Mouse (Mus musculus): ENCODE results near the gene Mcam.
"Not testable (repeated sequence)": the region's sequence is repeated elsewhere in the genome, so short reads cannot be mapped to it uniquely, and the experiment has no call there.

Gene Mcam

GRCm38 (mm10) chr9:44109360-44110095 lies 24.7 kb upstream of the Mcam start:
- peak; percentile 73 for DNase-seq (ENCODE audit: low spot score)

- DNase-seq (ENCODE audit: low spot score) = not testable (repeated sequence)
Observed at GRCm38 (mm10) chr9:44111909-44112308, 22.4 kb upstream of the Mcam start.

GRCm38 (mm10) chr9:44113105-44113789 lies 21.0 kb upstream of the Mcam start, which contains the start of the genes Gm49380 and Rnf26:
Gm49380 (minus strand) TSS chr9:44113500.
Rnf26 (minus strand) TSS chr9:44113517.
- DNase-seq (ENCODE audit: low spot score) = peak; percentile 88

GRCm38 (mm10) chr9:44114453-44114852 lies 19.8 kb upstream of the Mcam start:
- no peak for DNase-seq (ENCODE audit: low spot score)

GRCm38 (mm10) chr9:44115599-44115998 lies 18.7 kb upstream of the Mcam start:
- no peak for DNase-seq (ENCODE audit: low spot score)

- DNase-seq (ENCODE audit: low spot score) = no peak
Observed at GRCm38 (mm10) chr9:44116182-44116581, 18.1 kb upstream of the Mcam start.

- no peak for DNase-seq (ENCODE audit: low spot score)
Observed at GRCm38 (mm10) chr9:44119011-44119410, 15.3 kb upstream of the Mcam start.

GRCm38 (mm10) chr9:44119948-44120465 lies 14.3 kb upstream of the Mcam start:
- no peak for DNase-seq (ENCODE audit: low spot score)

- no peak for DNase-seq (ENCODE audit: low spot score)
Observed at GRCm38 (mm10) chr9:44124317-44124716, 10.0 kb upstream of the Mcam start.

- DNase-seq (ENCODE audit: low spot score) = no peak
Observed at GRCm38 (mm10) chr9:44125026-44125425, 9.2 kb upstream of the Mcam start.

GRCm38 (mm10) chr9:44125546-44126428 lies 8.5 kb upstream of the Mcam start:
- peak; percentile 83 for DNase-seq (ENCODE audit: low spot score)

GRCm38 (mm10) chr9:44126746-44127145 lies 7.5 kb upstream of the Mcam start:
- DNase-seq (ENCODE audit: low spot score) = no peak

- DNase-seq (ENCODE audit: low spot score) = no peak
Observed at GRCm38 (mm10) chr9:44127351-44127801, 6.9 kb upstream of the Mcam start.

- no peak for DNase-seq (ENCODE audit: low spot score)
Observed at GRCm38 (mm10) chr9:44129633-44130032, 4.6 kb upstream of the Mcam start.

GRCm38 (mm10) chr9:44130034-44130433 lies 4.2 kb upstream of the Mcam start:
- DNase-seq (ENCODE audit: low spot score) = peak; percentile 30

- DNase-seq (ENCODE audit: low spot score) = no peak
Observed at GRCm38 (mm10) chr9:44130581-44131275, 3.5 kb upstream of the Mcam start.

GRCm38 (mm10) chr9:44131276-44131590 lies 3.0 kb upstream of the Mcam start:
- DNase-seq (ENCODE audit: low spot score) = no peak

GRCm38 (mm10) chr9:44132200-44132599 lies 2.1 kb upstream of the Mcam start:
- no peak for DNase-seq (ENCODE audit: low spot score)

GRCm38 (mm10) chr9:44133287-44133686 lies 982 bp upstream of the Mcam start:
- DNase-seq (ENCODE audit: low spot score) = no peak

- no peak for DNase-seq (ENCODE audit: low spot score)
Observed at GRCm38 (mm10) chr9:44134851-44135730, 822 bp downstream of the Mcam start.
